Mouse (Mus musculus) cortical plate, adult 2 months (tissue): ENCODE results near the gene Gipr. TPM values are rescaled to one million over a fixed set of nuclear protein-coding genes. Genes with fewer than 3 reads are reported as not detected.

Experiments
- H3K27ac ChIP-seq: fragments of 200-500 bp; 2 replicates; pipeline ENCODE4 v1.5.1; 2012; ENCODE audit warnings: low read length, control low read depth, inconsistent platforms; ENCODE audit not compliant: insufficient read depth
- H3K4me1 ChIP-seq: fragments of 200-500 bp; 2 replicates; pipeline ENCODE4 v1.6.1; 2011; ENCODE audit warnings: low read length; ENCODE audit not compliant: control insufficient read depth, insufficient read depth
- H3K4me3 ChIP-seq: fragments of 200-500 bp; 2 replicates; pipeline ENCODE4 v1.5.1; 2011; ENCODE audit warnings: mild to moderate bottlenecking, low read length, control low read depth; ENCODE audit not compliant: insufficient read depth
- CTCF ChIP-seq: fragments of 200-500 bp; IDR thresholded peaks from 2 replicates; pipeline ENCODE4 v1.5.1; 2011; ENCODE audit warnings: mild to moderate bottlenecking, control low read depth, low read length; ENCODE audit not compliant: insufficient read depth; ENCODE audit errors: extremely low read depth
- POLR2A ChIP-seq: fragments of 200-500 bp; IDR thresholded peaks from 2 replicates; pipeline ENCODE4 v1.6.1; 2011; ENCODE audit warnings: mild to moderate bottlenecking, low read length, control low read depth; ENCODE audit not compliant: insufficient read depth; ENCODE audit errors: extremely low read depth
- polyA plus RNA-seq: library from polyadenylated mRNA; depleted of rRNA; stranded (reverse); fragments of >200 nt; gene quantifications from 2 replicates; pipeline ENCODE4 v1.2.3, GENCODE M21; 2012

The Gipr gene
- polyA plus RNA-seq, 1 experiment, result 3.9 TPM

DNA sequence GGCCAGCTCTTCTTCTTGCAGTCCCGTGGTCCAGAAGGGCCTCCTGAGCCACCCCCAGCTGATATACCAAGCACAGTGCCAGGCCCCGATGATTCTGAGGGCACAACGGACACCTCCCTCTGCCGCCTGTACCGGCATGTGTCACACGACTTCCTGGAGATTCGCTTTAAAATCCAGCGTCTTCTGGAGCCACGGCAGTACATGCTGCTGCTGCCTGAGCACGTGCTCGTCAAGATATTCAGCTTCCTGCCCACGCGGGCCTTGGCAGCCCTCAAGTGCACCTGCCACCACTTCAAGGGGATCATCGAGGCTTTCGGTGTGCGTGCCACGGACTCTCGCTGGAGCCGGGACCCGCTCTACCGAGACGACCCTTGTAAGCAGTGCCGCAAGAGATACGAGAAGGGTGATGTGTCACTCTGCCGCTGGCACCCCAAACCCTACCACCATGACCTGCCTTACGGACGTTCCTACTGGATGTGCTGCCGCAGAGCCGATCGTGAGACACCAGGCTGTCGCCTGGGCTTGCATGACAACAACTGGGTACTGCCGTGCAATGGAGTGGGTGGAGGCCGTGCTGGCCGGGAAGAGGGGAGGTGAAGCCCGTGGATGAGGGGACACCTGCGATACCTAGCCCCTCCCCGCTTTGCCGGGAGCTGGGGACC lies 29.1 kb downstream of the Gipr start:
- Histone ChIP-seq H3K4me1 (peaks cover 2% of the 10 kb centered on the region; the same call in 1 of the 2 replicates), H3K4me3 (no peak overlapping the region), H3K27ac (0 out of 2 replicates have a peak overlapping the region, but pooled peaks have one; percentile 14)
- TF ChIP-seq CTCF (no peak), POLR2A (no peak)

DNA sequence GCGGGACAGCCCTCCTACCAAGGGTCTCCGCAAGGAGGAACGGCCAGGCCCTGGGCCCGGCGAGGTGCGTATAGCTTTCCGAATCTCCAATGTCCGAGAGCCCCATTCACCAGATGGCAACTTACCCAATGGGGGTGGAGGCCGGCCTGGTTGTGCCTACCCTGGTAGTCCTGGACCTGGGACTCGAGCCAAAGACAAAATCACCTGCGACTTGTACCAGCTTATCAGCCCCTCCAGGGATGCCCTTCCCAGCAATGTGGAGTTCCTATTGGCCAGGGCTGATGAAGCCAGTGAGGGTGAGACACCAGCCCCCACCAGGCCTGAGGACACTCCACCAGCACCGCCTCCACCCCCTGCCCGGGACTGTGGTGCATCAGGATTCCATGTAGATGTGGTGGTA lies 29.8 kb downstream of the Gipr start:
- peaks cover 2% of the 10 kb centered on the region; the same call in 1 of the 2 replicates for H3K4me1 ChIP-seq
- TF ChIP-seq CTCF (no peak), POLR2A (no peak)
- no peak overlapping the region for H3K4me3 ChIP-seq
- 0 out of 2 replicates have a peak overlapping the region, but pooled peaks have one; percentile 14 for H3K27ac ChIP-seq

DNA sequence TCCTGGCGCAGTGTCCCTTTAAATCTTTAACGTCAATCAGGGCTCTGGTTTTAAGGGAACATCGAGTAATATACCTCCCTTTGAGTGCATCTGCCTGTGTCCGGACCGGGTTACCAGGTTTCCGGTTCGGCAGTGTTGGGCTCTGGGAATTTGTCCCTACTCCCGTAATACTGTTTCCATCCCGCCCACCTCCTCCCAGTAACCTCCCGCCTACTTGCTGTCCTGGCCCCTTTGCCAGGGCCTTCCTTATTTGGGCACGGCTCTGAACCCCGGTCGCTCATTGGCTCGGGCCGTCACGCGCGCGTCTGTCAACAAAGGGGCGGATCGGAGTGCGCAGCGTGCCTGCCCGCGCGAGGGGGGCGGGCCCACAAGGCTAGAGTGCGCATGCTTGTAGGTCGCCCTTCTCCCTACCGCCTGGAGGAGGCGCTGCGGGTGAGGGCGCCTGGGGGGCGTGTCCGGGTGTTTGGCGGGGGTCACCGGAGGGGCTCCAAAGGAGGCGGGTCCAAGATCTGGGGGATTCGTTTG lies 34.5 kb downstream of the Gipr start:
- peak overlapping the region; percentile 76 for H3K27ac ChIP-seq
- H3K4me1 ChIP-seq, result peaks cover 2% of the 10 kb centered on the region; the same call in 1 of the 2 replicates
- peak overlapping the region; percentile 30 for H3K4me3 ChIP-seq
- TF ChIP-seq CTCF (peak; percentile 46), POLR2A (0 out of 2 replicates have a peak, but pooled peaks have one; percentile 15)

DNA sequence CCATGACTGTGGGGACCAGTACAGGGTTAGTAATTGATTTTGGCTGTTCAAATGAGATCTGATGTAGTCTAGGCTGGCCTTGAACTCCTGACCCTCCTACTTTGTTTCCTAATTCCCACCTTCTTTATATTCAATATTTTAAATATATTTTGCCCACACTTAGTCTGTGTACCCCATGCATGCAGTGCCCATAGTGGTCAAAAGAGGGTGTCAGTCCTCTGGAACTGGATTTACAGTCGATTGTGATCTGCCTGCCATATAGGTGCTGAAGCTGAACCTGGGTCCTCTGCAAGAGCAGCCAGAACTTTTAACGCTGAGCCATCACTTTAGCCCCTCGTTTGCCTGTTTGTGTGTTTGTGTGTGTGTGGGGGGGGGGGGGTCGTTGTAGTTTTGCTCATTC lies 35.3 kb downstream of the Gipr start:
- H3K27ac ChIP-seq, result peak overlapping the region; percentile 76; the same call in 1 of the 2 replicates
- TF ChIP-seq CTCF (no peak), POLR2A (no peak)

DNA sequence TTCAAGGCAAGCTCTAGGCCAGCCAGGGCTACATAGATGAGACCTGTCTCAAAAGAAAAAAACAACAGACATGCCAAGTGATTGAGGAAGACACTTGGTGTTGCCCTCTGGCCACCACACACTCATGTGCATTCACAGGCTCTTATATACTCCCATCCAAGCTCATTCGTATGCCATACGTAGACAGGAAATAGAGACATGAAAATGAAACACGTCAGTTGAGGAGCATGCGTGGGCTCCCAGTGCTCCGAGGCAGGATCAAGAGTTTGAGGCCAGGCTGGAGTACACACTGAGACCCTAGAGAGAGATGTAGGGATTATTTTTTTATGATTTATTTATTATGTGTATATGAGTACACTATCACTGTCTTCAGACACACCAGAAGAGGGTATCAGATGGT lies 36.5 kb downstream of the Gipr start:
- H3K27ac ChIP-seq, result no peak overlapping the region
- no peak for TF ChIP-seq POLR2A
- TF ChIP-seq CTCF, result no peak
- 0 out of 2 replicates have a peak, but pooled peaks cover 1% of the 10 kb centered on the region for H3K4me1 ChIP-seq
- no peak overlapping the region for H3K4me3 ChIP-seq

More for the DNA sequence above, 35.3 kb downstream of the Gipr start:
- H3K4me3 ChIP-seq, result peak overlapping the region; percentile 30; the same call in 1 of the 2 replicates
- 0 out of 2 replicates have a peak, but pooled peaks cover 1% of the 10 kb centered on the region for H3K4me1 ChIP-seq

DNA sequence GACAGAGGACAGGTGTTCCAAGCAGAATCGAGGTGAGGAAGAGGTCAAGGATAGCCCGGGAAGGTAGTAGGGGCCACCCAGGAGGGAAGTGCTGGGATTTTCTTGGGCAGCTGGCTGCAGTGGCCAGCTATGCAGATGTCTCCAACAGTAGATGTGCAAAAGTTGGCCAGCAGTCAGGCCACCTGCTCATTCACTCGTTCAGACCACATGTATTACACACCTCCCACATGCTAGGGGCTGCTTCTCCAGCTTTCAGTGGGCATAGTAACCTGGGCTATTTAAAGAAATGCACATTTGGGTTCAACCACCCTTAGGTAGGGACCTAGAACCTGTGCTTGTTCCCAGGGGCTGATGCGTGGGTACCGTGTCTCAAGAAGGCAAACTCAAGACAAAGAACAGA lies 38.2 kb downstream of the Gipr start:
- H3K27ac ChIP-seq, result no peak overlapping the region
- TF ChIP-seq CTCF (no peak), POLR2A (no peak)

DNA sequence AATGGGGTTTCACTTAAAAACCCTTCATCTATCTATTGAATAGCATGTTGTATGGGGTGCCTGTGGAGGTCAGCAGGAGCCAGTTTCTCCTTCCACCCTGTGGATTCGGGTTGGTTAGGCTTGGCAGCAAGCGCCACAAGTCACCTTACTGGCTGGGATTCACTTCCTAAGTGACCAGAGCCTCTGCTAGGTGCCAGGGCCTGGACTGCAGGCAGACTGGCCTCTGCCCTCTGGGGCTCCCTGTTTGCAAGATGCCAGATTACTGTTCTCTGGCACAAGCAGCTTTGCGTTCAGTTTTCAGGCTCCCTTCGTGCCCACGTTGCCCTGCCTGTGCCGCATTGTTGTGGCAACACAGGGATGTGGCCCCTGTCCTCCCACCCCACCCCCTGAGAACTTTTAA lies 41.2 kb downstream of the Gipr start:
- Histone ChIP-seq H3K4me3 (no peak overlapping the region), H3K4me1 (0 out of 2 replicates have a peak, but pooled peaks cover 1% of the 10 kb centered on the region), H3K27ac (no peak overlapping the region)
- no peak for TF ChIP-seq CTCF
- TF ChIP-seq POLR2A, result no peak

More for the DNA sequence above, 38.2 kb downstream of the Gipr start:
- 0 out of 2 replicates have a peak, but pooled peaks cover 1% of the 10 kb centered on the region for H3K4me1 ChIP-seq
- H3K4me3 ChIP-seq, result no peak overlapping the region

DNA sequence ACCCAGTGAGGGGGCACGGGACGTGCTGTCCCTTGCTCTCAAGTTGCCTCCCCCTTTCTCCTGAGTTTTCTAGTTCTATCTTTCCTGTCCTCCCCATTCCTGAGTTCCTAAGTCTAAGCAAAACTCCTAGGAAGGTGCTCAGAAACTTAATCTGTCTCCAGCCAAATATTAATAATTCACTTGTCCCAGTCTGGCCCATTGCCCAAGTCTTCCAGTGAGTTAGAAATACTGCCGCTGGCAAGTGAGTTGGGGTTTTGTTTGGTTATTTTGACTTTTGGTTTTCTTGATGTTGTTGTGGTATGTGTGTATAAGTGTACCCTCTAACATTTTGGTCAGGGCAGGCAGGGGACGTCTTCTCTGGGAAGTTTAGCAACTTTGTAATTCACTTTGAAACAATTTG lies 44.2 kb downstream of the Gipr start:
- no peak overlapping the region for H3K27ac ChIP-seq
- no peak overlapping the region for H3K4me3 ChIP-seq
- no peaks in the 10 kb centered on the region for H3K4me1 ChIP-seq
- TF ChIP-seq POLR2A, result no peak
- no peak for TF ChIP-seq CTCF

DNA sequence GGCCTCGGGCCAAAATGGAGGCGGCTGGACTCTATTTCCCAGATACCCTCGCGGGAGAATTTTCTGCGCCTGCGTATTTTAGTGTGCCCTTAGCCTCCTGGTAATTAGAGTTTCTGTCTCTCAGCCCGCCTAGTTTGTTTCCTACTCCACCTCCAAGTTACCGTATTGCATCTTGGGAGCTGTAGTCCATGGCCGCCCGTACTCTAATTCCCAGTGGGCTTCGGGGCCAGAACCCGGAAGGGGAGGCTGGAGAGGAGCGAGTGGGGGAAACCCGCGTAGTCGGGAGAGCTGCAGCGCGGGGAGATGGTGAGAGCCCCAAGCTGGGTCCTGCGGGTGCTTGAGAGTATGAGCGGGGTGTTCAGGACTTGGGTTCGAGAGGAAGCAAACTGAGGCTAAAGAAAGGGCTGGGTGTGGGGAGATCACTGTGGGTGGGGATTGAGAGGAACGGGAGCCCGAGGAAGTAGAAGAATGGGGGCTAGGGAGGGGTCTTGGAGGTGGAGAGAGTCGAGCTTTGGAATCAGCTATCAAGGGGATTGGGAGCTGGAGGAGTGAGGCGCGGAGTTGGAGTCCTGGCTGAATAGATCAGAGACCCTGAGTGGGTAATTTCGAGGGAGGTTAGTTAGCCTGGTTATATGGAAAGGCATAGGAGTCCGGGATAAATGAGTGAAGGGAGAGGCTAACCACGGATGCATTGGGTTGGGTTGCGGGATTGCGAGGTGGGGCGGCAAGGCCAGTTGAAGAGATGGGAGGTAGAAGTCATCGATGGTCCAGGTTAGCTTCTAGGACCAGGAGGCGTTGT lies 46.1 kb downstream of the Gipr start, which contains the start of gene Fbxo46:
Gene Fbxo46 (plus strand): TSS at position 229 of the 799 bp plus-strand sequence.
- no peak within 1 kb of the TSS for H3K27ac ChIP-seq
- H3K4me3 ChIP-seq, result peak within 1 kb of the TSS; percentile 56
- TF ChIP-seq CTCF (no peak), POLR2A (peak; percentile 88)
- H3K4me1 ChIP-seq, result no peaks in the 10 kb centered on the region

DNA sequence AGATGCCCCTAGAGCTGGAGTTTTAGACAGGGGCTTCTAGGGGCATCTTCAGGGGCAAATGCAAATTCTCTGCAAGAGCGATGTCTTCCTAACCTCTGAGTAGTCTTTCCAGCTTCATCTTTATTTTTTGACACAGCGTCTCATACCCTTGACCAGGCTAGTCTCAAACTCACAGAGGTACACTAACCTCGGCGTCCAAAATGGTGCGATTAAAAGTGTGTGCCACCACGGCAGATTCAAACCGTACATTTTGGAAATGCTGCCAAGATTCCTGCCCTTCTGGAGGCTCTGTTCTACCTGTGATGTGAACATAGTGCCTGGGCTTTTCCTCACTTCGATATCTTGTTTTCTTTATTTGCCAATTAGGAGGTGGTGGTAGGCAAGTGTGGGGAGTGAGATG lies 46.8 kb downstream of the Gipr start:
- Histone ChIP-seq H3K27ac (no peak overlapping the region), H3K4me3 (no peak overlapping the region), H3K4me1 (no peaks in the 10 kb centered on the region)
- TF ChIP-seq CTCF (no peak), POLR2A (no peak)
